Mouse (Mus musculus) adrenal gland, postnatal 14 days (tissue): ENCODE data around the gene Rab20. TPM values are rescaled to one million over a fixed set of nuclear protein-coding genes. Genes with fewer than 3 reads are reported as not detected.
A peak's percentile ranks its signal among the peaks of the same experiment; 100 is the strongest.
"Not testable (repeated sequence)": the region's sequence is repeated elsewhere in the genome, so short reads cannot be mapped to it uniquely, and the experiment has no call there.

Source experiments
- DNase-seq: peaks from one replicate; pipeline ENCODE4 v3.0.0; 2021; ENCODE audit warnings: mixed read lengths
- total RNA-seq: library from RNA; stranded (reverse); gene quantifications from 2 replicates; pipeline ENCODE4 v1.2.3, GENCODE M21; 2021

Rab20 gene
- total RNA-seq, 1 experiment from 2014 or later = 6.9 TPM

DNA sequence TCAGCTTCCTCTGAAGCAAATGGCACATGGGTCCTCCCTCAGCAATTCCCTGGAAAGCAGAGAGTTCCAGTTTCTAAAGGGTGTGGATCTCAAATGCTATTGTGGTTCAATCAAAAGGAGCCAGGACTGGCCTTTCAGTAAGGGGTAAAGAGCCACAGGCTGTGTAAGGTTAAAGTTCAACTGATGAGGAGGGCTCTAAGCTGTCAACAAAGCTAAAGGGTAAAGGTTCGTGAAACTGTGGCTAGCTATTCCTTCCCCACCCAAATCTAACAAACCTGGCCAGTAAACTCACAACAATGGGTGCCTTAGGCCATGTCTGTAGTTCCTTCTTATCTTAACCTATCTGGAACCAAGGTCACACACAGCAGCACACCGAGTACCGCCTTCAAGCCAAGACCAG is 3.4 kb upstream of the Rab20 start:
- no peak for DNase-seq

DNA sequence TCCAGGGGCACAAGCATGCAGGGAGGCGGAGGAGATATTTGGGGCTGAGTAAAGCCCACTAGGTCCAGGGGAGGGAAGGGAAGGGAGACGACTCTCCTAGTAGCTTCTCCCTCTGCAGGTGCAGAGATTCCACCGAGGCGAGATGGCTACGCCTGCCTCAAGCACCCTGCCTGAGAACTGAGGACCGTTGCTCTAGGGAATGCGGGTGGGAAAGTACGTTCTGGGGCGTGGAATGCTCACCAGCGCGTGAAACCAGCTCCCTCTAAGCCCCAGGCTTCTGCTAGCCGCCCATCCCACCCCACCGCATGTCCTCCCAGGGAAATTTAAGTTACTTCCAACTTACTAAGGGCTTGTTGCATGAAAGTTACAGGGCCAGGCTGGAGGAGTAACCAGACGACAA is 1.1 kb upstream of the Rab20 start:
- DNase-seq = no peak

DNA sequence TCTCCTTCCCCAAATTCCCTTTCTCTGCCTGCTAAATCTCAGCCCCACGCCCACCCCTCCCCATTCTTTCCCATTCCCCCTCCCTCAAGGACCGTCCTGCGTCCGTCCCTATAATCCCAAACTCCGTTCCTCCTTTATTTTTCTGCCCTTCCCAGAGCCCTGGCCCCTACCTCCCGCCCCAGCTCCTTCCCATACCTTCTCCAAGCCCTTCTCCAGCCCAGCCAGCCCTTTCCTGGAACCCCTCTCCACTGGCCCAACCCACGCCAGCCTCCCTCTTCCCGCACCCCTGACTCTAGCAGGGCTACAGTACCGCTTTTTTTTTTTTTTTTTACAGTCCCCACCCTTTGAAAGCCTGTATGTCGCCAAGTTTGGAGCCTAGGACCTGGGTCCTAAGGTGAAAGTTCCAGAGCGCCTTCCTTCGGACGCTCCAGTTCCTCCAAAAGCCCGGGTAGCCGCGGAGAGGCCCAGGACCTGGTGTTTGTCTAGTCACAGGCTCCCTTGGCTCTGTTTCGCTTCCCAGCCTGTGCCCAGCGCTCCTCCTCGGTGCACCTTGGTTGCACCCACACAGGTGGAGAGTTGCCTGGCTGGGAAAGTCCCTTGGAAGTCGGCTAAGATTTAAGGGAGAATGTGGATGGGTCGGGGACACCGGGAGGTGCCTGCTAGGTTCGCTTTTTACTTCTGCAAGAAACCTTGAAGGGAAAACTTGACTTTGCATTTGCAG is 457 bp upstream of the Rab20 start:
- DNase-seq = peak; percentile 13

DNA sequence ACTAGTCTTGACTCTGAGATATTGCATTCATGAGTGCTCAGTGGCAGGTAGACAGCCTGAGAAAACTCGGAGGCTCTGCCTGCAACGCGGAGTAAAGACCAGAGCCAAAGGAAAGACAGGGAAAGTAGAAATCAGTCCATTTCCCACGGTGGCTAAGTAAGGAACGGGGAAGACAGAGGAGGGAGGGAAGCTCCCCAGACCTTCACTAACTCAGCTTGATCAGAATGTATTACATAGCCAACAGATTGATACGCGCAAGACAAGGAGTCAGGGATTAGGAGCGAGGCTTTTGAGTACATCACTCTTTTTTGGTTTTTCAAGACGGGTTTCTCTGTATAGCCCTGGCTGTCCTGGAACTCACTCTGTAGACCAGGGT is 1.3 kb downstream of the Rab20 start:
- no peak for DNase-seq

DNA sequence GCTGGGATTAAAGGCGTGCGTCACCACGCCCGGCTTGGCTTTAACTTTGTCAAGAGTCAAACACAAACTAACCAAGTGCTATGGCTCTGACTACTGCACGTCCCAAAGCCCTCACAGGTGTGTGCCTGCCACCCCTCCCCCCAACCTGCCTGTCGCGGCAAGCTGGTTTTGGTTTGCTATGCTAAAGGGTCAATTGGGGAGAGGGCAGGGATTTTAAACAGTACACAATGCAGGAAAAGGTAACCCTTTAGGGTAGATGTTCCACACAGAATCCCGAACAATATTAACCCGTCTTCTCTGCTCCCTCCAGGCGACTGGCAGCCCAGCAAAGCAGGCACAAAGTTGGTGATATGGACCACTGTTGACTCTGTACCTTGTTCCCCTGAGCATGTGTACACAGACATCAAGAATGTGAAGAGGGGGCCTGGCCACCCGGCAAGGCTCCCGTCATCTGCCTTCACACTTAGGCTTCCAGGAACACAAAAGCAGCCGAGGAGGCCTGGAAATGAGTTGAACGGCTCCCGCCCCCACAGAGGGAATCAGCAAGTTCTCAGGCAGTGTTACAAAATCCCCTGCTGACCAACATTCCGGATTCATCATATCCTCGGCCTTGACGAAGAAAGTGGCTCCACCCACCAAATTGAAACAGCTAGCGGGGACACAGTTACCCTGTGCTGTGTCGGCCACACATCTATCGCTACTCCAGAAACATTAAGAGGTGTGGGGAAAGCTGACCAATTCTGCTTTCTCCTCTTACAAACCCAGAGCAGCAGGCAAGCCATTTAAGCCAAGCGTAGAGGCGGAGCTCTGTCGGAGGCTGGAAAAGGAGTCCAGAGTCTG is 2.0 kb downstream of the Rab20 start:
- peak; percentile 86 for DNase-seq

DNA sequence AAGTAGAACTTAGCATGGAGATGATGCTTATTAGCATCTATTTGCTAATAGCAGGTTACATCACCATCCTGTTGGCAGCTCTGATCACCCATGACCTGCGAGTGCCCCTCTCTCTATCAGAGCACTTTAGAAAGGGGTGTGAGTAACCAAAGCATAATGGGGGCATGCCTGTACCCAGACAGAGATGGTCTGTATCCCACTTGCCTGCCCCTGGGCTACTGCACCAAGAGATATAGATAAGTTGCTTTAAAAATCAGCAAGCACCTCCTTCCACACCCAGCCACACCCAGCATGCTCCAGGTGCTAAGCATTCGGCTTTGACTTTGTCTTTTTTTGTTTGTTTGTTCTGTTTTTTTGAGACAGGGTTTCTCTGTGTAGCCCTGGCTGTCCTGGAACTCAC is 2.6 kb downstream of the Rab20 start:
- no peak for DNase-seq

DNA sequence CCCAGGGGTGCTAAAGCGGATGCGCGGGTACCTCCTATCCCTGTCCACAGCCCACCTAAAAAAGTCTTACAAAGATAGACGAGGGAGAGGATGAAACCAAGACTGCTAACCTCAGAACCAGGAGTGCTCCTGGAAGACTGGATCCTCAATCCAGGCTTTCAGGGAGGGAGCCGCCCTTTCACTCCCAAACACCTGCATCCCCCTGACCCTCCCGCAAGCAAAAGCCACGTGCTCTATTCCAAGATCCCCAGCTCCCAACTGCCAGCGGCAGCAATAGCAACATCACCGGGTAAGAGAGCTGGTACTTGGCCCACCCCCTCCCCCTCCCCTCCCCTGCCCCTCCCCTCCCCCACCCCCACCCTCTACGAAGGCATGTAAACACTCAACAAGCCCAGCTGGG is 3.1 kb downstream of the Rab20 start:
- no peak for DNase-seq

DNA sequence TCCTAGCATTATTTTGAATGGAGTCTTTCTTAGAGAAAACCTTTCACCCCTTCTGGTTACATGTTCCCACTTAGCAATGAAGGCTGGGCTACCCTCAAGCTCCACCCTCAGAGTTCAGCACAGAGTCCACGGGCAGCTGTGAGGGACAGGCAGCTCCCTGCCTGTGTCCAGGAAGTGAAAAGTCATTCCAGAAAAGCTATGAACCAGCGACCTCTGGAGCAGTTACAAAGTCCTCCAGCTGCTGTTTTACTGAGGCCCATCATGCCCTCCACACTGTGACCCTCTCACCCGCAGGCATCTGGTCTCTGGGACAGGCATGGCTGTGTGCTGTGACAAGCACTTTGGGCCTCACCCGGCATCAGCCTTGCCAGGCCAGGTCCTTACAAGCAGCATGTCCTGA is 5.4 kb downstream of the Rab20 start:
- DNase-seq = peak; percentile 21

DNA sequence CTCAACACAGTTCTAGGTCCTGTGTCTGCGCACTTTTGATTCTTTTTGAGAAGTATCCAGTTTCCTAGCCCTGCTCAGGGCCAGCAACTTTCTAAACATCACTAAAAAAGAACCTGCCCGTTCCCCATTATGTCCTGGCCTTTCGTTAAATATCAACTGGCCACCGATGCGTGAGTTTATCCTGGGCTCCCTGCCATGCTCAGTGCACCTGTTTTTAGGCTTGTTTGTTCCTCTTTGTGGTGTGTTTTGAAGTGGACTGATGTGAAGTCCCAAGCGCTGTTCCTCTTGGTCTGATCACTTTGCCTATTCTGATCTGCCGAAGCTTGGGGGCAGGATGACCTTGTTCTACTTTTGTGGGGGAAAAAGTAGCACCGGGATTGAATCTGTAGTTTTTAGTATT is 7.2 kb downstream of the Rab20 start:
- no peak for DNase-seq

DNA sequence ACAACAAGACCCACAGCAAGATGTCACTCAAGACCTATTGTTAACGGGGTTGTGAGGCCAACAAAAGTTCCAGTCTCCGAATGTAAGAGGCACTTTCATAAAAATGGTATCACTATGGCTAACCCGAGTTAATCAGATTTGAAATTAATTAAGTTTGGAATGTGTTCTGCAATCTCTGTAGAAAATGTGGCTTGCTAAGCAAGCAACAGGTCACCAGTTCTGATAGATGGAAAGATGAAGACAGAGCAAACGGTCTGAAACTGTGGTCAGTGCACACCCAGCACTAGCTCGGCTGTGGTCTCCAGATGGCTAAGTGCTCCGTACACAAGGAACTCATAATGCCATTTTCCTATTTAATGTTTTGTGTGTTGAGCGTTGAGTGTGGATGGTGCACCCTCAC is 7.8 kb downstream of the Rab20 start:
- no peak for DNase-seq

DNA sequence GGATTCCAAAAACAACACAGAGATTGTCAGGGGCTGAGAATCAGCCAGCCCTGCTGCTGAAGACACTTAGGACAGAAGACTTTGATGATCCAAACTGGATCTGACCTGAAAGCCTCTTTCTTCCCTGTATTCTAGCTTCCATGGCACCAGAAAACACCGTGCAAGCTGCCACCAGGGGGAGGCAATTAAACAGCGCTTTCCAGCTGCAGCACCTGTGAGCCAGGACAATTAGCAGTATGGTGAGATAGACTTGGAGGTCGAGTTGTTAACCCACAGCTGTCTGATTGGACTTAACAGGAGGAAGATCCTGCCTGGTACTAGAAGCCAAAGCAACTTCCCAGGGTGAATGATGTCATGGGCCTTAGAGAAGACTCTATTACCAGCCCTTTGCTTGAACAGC is 9.4 kb downstream of the Rab20 start:
- DNase-seq = peak; percentile 48

DNA sequence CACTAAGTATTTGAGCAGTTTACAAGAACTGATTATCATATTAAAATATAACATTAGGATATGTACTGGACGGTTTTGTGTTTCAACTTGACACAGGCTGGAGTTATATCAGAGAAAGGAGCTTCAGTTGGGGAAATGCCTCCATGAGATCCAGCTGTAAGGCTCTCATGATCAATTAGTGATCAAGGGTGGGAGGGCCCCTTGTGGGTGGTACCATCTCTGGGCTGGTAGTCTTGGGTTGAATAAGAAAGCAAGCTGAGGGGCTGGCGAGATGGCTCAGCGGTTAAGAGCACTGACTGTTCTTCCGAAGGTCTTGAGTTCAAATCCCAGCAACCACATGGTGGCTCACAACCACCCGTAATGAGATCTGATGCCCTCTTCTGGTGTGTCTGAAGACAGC is 12.0 kb downstream of the Rab20 start:
- DNase-seq = not testable (repeated sequence)

DNA sequence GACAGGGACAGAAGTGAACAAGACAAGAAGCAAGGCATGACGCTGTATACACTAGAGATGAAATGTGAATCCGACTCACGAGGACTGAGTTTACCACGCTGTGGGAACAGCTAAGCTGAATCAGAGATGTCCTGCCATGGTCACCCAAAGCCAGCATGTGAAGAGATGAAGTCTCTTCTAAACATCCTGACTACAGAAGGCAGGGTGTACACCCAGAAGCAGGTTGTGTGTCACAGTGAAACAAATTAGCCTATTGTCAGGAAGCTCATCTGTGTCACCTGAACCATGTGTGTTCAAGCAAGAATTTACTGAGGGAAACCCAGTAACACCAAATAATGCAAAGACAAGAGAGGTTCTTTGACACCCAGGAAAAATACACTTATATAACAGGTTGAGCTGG is 12.9 kb downstream of the Rab20 start:
- DNase-seq = no peak

DNA sequence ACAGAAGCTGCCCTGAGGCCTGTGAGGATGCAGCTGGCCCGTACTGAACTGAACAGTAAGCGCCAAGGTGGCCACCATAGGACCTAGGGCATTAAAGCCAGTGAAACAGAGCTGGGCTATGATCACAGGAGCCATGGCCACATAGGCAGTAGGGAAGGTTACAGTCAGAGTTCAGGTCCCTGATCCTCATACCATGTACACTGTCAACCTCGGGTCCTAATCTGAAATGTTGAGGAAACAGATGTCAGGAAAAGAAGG is 13.9 kb downstream of the Rab20 start:
- no peak for DNase-seq

DNA sequence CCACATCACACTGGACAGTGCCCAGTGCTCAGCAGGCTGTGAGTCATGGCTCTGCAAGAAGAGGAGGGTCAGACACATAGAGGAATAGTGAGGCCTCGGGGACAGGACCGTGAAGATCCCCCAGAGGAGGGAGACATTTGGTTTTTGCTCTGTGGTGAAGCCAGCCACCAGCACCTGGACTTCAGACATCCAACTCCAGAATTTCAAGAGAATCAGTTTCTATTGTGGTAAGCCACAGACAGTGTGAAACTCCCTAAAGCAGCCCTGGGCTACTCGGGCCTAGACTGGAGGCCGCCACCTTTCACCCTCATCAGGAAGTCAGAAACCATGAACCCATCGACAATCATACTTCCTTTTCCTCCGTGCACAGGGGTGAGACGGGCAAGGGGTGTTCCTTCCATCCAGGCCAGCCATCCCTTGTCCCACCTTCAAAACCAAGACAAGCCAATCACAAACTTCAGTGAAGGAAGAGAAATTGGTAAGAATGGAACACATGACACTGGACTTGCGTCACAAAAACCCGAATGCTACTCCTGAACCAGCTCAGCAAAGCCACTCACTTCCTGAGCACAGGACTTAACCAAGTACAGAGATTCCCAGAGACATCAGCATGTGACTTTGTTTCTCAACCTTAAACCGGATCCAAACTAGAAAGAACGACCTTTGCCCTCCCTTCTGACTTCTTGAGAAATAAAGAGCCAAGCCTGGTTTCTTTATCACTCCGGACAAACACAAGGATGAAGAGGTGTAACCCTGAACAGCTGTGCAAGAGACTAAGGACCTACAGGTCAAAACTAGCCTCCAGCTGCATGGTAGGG is 14.4 kb downstream of the Rab20 start:
- peak; percentile 57 for DNase-seq

DNA sequence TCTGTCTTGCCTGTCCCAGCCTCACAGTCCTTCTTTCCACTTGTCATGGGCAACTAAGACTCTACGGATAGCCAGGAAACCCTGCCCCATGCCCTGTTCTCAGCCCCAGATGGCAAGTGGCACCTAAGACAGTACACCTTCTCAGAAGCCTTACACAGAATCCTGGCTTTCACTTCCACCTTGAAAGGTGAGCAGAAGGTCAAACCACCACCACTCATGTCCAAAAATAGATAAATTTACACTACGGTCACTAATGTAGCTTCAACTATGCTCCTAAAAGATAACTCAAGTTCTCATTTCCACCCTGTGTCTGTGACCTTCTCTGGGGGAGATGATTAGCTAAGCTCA is 15.0 kb downstream of the Rab20 start:
- no peak for DNase-seq

DNA sequence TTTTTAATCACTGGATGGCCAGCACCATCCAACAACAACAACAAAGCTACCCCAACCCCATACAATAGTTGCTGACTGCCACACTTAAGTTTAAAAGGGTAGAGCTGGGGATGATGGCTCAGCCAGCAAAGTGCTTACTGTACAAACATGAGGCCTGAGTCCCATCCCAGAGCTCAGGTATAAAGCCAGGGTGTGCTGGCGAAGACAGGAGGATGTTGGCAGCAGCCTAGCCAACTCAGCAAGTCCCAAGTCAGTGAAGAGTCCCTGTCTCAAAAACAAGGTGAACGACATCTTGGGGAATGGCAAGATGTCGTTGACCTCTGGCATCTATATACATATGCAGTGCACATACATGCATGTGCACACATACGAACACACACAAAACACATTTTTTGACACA is 15.9 kb downstream of the Rab20 start:
- DNase-seq = no peak

DNA sequence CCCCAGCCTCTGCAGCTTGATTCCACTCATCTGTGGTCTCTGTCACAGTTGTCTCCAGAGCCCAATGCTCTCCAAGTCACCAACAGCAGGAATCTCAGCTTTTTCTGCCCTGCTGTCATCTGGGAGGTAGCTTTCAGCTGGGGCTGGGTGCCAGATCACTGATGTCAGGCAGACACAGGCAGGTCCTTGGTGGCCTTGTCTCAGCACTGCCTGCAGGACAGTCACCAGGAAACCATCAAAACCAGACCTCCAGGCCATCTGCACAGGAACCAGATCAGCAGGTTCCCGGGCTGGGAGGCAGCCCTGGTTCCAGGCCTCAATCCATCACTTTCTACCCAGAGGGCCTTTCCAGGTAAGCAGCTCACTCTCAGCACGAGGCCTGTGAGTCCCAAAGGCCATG is 16.7 kb downstream of the Rab20 start:
- peak; percentile 78 for DNase-seq

DNA sequence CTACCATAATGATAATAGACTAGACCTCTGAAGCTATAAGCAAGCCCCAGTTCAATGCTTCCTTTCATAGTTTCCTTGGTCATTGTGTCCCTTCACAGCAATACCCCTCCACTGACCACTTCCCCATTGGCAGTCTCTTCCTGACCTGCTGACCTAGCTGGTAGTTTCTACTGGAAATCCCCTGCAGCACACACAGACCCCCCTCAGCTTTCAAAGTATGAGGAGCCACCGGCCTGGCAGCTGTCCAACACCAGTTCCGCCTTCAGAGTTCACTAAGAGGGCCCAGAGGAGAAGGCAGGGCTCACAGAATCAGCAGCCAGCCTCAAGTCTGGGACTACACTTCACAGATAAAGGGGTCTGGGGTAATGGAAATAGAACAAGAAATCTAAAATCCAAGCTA is 17.6 kb downstream of the Rab20 start:
- peak; percentile 71 for DNase-seq

DNA sequence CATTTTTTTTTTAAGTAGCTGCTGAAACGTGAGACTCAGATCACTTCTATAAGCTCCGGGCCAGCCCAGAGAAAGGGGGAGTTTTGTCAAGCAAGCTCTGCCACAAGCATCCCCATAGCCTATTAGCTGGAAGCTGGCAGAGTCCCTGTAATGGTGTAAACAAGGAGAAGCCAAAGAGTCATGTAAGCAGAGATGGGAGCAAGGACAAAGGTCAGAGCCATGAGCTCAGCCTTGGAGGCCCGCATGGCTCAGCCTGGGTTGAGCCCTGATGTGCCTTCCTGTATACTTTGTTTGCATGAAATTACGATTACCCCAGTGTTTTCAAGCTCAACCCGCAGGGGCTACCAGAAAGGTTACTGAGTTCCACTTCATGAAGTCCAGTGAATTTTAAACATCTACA is 19.5 kb downstream of the Rab20 start:
- DNase-seq = no peak

DNA sequence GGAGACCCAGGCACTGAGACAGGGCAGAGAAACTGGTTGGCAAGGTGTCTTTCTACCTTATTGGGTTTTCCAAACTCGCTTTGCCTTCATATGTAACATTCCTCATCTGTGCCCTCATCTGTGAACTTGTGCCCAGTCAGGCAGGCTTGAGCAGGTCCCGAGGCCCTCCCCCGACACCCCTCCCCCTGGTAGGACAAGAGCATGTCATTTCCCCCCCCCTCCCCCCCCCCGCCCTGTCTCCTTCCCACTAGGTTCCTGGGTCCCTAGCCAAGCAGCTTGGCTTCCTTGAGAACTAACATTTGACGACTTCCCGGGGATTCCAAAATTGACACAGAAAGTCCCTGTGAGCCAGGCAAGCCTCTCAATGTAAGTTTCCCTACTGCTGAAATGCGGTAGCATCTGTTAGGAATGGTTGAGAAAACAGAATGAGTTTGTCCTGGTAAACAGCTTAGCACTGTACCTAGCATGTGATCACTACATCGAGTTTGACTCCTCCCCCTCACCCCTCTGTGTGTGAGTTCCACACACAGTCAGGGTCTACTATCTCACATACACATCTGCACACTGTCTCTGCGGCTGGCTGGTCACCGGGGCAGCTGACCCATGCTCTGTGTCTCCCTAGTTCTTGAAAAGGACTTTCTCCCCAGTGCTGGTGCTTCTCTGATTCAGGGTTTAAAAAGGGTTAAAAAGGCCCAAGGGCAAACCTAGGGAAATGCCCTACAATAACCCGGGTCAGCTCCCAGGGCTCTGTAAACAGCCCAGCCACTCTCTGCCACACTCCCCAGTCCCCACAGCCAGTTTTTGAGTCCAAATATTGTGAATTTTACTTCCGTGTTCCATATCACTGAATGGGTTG is 20.3 kb downstream of the Rab20 start:
- DNase-seq = peak; percentile 58

DNA sequence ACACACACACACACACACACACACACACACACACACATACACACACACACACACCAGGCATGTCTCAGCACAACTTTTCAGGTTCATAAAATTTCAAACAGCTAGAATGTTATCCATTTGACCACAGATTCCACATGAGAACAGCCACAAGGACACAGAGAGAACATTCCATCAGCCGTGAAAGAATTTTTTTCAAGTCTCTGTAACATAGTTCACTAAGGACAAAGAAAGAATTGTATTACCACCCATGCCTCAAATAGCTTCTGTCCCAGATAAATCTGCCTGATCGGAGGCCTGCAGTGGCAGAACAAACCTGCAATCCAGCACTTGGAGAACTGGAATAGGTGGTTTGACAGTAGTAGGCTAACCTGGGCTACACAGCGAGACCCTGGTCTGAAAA is 21.2 kb downstream of the Rab20 start:
- DNase-seq = no peak

DNA sequence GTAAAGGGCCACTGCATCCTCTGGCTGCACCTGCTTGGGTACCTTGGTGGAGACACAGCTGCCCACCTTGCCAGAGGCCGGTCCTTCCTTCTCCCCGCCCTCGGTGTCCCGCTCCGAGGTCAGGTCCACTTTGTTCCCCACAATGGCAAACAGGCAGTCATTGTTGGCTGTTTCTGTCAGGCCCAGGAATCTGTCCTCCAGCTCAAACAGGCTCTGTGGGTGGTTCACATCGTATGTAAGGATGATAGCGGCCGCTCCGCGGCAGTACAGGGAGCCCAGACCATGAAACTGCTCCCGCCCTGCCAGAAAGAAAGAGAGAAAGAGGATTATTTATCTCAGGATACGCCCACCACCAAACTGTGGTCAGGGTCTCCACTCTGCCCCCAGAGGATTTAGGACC is 24.3 kb downstream of the Rab20 start:
- DNase-seq = no peak
